Mouse (Mus musculus) hindlimb bud, embryonic 11.5 days (tissue): Measurements from ENCODE around the gene Mab21l1.

Experiments
- DNase-seq: peaks from one replicate; pipeline ENCODE4 v3.0.0-alpha.2; 2012; ENCODE audit warnings: low read depth, low spot score; ENCODE audit errors: extremely low spot score

The Mab21l1 gene

GRCm38 (mm10) chr3:55814993-55815625, 32.8 kb downstream of the Mab21l1 start:
- no peak for DNase-seq

GRCm38 (mm10) chr3:55816096-55816495, 33.8 kb downstream of the Mab21l1 start:
- no peak for DNase-seq

- no peak for DNase-seq
These were observed 34.5 kb downstream of the Mab21l1 start for GRCm38 (mm10) chr3:55816638-55817375.

- DNase-seq: no peak
These were observed 35.8 kb downstream of the Mab21l1 start for GRCm38 (mm10) chr3:55818082-55818481.

- DNase-seq: no peak
These were observed 37.3 kb downstream of the Mab21l1 start for GRCm38 (mm10) chr3:55819598-55819997.

- DNase-seq: no peak
These were observed 42.6 kb downstream of the Mab21l1 start for GRCm38 (mm10) chr3:55824864-55825263.

GRCm38 (mm10) chr3:55828481-55829256, 46.4 kb downstream of the Mab21l1 start:
- DNase-seq: no peak

GRCm38 (mm10) chr3:55830226-55830625, 47.9 kb downstream of the Mab21l1 start:
- no peak for DNase-seq
